Mouse (Mus musculus): ENCODE measurements around the gene Dvl1.

GRCm38 (mm10) chr4:155802075-155802474 lies 45.1 kb upstream of the Dvl1 start:
- no peak for TF ChIP-seq FLI1 (IDR thresholded peaks at IDR 0.05; ENCODE audit: low read length)
- TF ChIP-seq GATA1 (IDR thresholded peaks at IDR 0.05; ENCODE audit: borderline replicate concordance, low read length), result no peak

All from megakaryocyte, embryonic 14.5 days (primary cell).